Mouse (Mus musculus) CD4-positive, CD25-positive, alpha-beta regulatory T cell, adult 2 months (primary cell): ENCODE data around the gene Mob3a.
"Not testable (repeated sequence)": the region's sequence is repeated elsewhere in the genome, so short reads cannot be mapped to it uniquely, and the experiment has no call there.

Experiments
- DNase-seq: peaks from one replicate; pipeline ENCODE4 v3.0.0-alpha.2; 2012; ENCODE audit warnings: low read depth, low spot score

Mob3a gene

GRCm38 (mm10) chr10:80663485-80664196, 38.1 kb downstream of the Mob3a start:
- peak; percentile 51 for DNase-seq

GRCm38 (mm10) chr10:80661149-80661548, 40.6 kb downstream of the Mob3a start:
- DNase-seq: peak; percentile 87

GRCm38 (mm10) chr10:80659213-80659612, 42.6 kb downstream of the Mob3a start:
- DNase-seq: peak; percentile 85

GRCm38 (mm10) chr10:80658841-80659202, 43.0 kb downstream of the Mob3a start:
- DNase-seq: peak; percentile 78

- peak; percentile 78 for DNase-seq
Observed at GRCm38 (mm10) chr10:80658194-80658840, 43.5 kb downstream of the Mob3a start.

- peak; percentile 51 for DNase-seq
Observed at GRCm38 (mm10) chr10:80656863-80657623, 44.7 kb downstream of the Mob3a start, which contains the start of gene Btbd2. Gene Btbd2, minus strand, starts transcription at chr10:80657071.

- peak; percentile 97 for DNase-seq
Observed at GRCm38 (mm10) chr10:80656130-80656862, 45.5 kb downstream of the Mob3a start.

- DNase-seq: no peak
Observed at GRCm38 (mm10) chr10:80655406-80656129, 46.2 kb downstream of the Mob3a start.

GRCm38 (mm10) chr10:80654866-80655265, 46.9 kb downstream of the Mob3a start:
- no peak for DNase-seq

GRCm38 (mm10) chr10:80653156-80653720, 48.5 kb downstream of the Mob3a start:
- no peak for DNase-seq

GRCm38 (mm10) chr10:80650392-80650791, 51.4 kb downstream of the Mob3a start:
- DNase-seq: no peak

GRCm38 (mm10) chr10:80649910-80650309, 51.9 kb downstream of the Mob3a start:
- not testable (repeated sequence) for DNase-seq

- no peak for DNase-seq
Observed at GRCm38 (mm10) chr10:80646936-80647335, 54.8 kb downstream of the Mob3a start.

- DNase-seq: no peak
Observed at GRCm38 (mm10) chr10:80635345-80635744, 66.4 kb downstream of the Mob3a start.
